Comparison of ENCODE assay signal across 8 mouse cellular contexts in genomic region chr10:125784896-125785295, GRCm38 (mm10).
DNase-seq lines count a peak whose midpoint lies in the region; ATAC-seq lines count a peak whose summit lies in the region.

No protein-coding gene starts in this region.

- DNase-seq in heart, adult 8-10 months (ENCODE audit: low spot score), result no peak
- DNase-seq in embryo, embryonic 9.5 days (ENCODE audit: extremely low spot score), result peak; percentile 73
- DNase-seq in heart, postnatal 4 days, result peak; percentile 44
- DNase-seq in frontal cortex, postnatal 14 days (ENCODE audit: low spot score in 2 of 2), result no peak
- DNase-seq in urinary bladder, postnatal 4 days (ENCODE audit: low spot score in 2 of 2), result no peak

- no peak overlapping the region for H3K4me3 ChIP-seq in heart, embryonic 12.5 days
- no peak overlapping the region for H3K4me3 ChIP-seq in limb, embryonic 13.5 days
- H3K4me3 ChIP-seq in midbrain, embryonic 13.5 days (replicated peaks), result no peak overlapping the region

- no peak overlapping the region for H3K9ac ChIP-seq in heart, embryonic 12.5 days
- no peak overlapping the region for H3K9ac ChIP-seq in limb, embryonic 13.5 days
- H3K9ac ChIP-seq in midbrain, embryonic 13.5 days (replicated peaks), result no peak overlapping the region

- H3K27me3 ChIP-seq in heart, embryonic 12.5 days (replicated peaks), result no peaks in the 10 kb centered on the region; the same call in 1 of the 2 replicates
- H3K27me3 ChIP-seq in limb, embryonic 13.5 days, result no peaks in the 10 kb centered on the region
- 0 out of 2 replicates have a peak, but pooled peaks cover 3% of the 10 kb centered on the region for H3K27me3 ChIP-seq in midbrain, embryonic 13.5 days

- peaks cover 15% of the 10 kb centered on the region for H3K4me1 ChIP-seq in heart, embryonic 12.5 days (replicated peaks)
- peaks cover 59% of the 10 kb centered on the region for H3K4me1 ChIP-seq in limb, embryonic 13.5 days
- peaks cover 29% of the 10 kb centered on the region for H3K4me1 ChIP-seq in midbrain, embryonic 13.5 days (replicated peaks)

- H3K27ac ChIP-seq in heart, embryonic 12.5 days (ENCODE audit: poor library complexity, severe bottlenecking), result no peak overlapping the region
- H3K27ac ChIP-seq in limb, embryonic 13.5 days, result peak overlapping the region; percentile 96
- 0 out of 2 replicates have a peak overlapping the region, but pooled peaks have one; percentile 2 for H3K27ac ChIP-seq in midbrain, embryonic 13.5 days

- H3K4me2 ChIP-seq in heart, embryonic 12.5 days, result peak overlapping the region; percentile 81
- peak overlapping the region; percentile 61 for H3K4me2 ChIP-seq in limb, embryonic 13.5 days (replicated peaks)
- no peak overlapping the region for H3K4me2 ChIP-seq in midbrain, embryonic 13.5 days (replicated peaks)

- H3K9me3 ChIP-seq in heart, embryonic 12.5 days (replicated peaks), result 0 out of 2 replicates have a peak, but pooled peaks cover 5% of the 10 kb centered on the region
- peaks cover 5% of the 10 kb centered on the region for H3K9me3 ChIP-seq in limb, embryonic 13.5 days
- H3K9me3 ChIP-seq in midbrain, embryonic 13.5 days, result 0 out of 2 replicates have a peak, but pooled peaks cover 2% of the 10 kb centered on the region

- ATAC-seq in heart, embryonic 12.5 days (ENCODE audit: insufficient number of reproducible peaks, low FRiP score), result 0 out of 2 replicates have a peak, but pooled peaks have one; percentile 62
- peak; percentile 55; the same call in 1 of the 2 replicates for ATAC-seq in limb, embryonic 13.5 days (ENCODE audit: low FRiP score, low read depth)
- ATAC-seq in midbrain, embryonic 13.5 days, result no peak

- H3K36me3 ChIP-seq in heart, embryonic 12.5 days, result no peaks in the 10 kb centered on the region
- no peaks in the 10 kb centered on the region for H3K36me3 ChIP-seq in limb, embryonic 13.5 days
- H3K36me3 ChIP-seq in midbrain, embryonic 13.5 days, result no peaks in the 10 kb centered on the region

- 15% methylated on average over 2 of the region's 2 CpGs for WGBS in heart, embryonic 12.5 days
- 5% methylated on average over 2 of the region's 2 CpGs for WGBS in limb, embryonic 13.5 days
- whole genome bisulfite sequencing in midbrain, embryonic 13.5 days, result 26% methylated on average over 2 of the region's 2 CpGs

Comparison
In these comparisons a context has a peak if more than half of its experiments do, and no peak if none do; other contexts are left out.
1. DNase-seq: peak in embryo, embryonic 9.5 days (single experiment) and heart, postnatal 4 days (single experiment); none in heart, adult 8-10 months (single experiment), frontal cortex, postnatal 14 days (0 of 2) and urinary bladder, postnatal 4 days (0 of 2).